Mouse (Mus musculus) cerebellum, adult 2 months (tissue): Measurements from ENCODE around the gene Hrnr.

ENCODE experiments used
- CTCF ChIP-seq: fragments of 200-500 bp; IDR thresholded peaks from 2 replicates; pipeline ENCODE4 v1.5.1; 2011; ENCODE audit warnings: low read depth, mild to moderate bottlenecking, control low read depth, low read length, moderate library complexity, borderline replicate concordance; ENCODE audit not compliant: insufficient read depth
- POLR2A ChIP-seq: fragments of 200-500 bp; IDR thresholded peaks from 2 replicates; pipeline ENCODE4 v1.6.1; 2011; ENCODE audit warnings: low read length, control low read depth, borderline replicate concordance; ENCODE audit not compliant: insufficient read depth

GRCm38 (mm10) chr3:93337749-93338148 lies 18.2 kb downstream of the Hrnr start:
- no peak for TF ChIP-seq CTCF
- TF ChIP-seq POLR2A, result no peak
